Mouse (Mus musculus) E14TG2a.4 (cell line): ENCODE results near the gene Pcca.

Source experiments
- H3K27me3 ChIP-seq: 2 replicates; pipeline ENCODE4 v1.6.1; 2014; ENCODE audit warnings: low read length, control low read depth; ENCODE audit not compliant: insufficient read depth
- H3K36me3 ChIP-seq: 2 replicates; pipeline ENCODE4 v1.6.1; 2014; ENCODE audit warnings: low read length, control low read depth; ENCODE audit not compliant: insufficient read depth
- H3K4me1 ChIP-seq: replicated peaks from 2 replicates; pipeline ENCODE4 v1.6.1; 2014; ENCODE audit warnings: low read depth, low read length, control low read depth
- H3K4me3 ChIP-seq: replicated peaks from 2 replicates; pipeline ENCODE4 v1.5.1; 2014; ENCODE audit warnings: mild to moderate bottlenecking, low read length
- H3K9me3 ChIP-seq: 2 replicates; pipeline ENCODE4 v1.6.1; 2014; ENCODE audit warnings: low read length, control low read depth
- CTCF ChIP-seq: conservative IDR thresholded peaks from 2 replicates; pipeline ENCODE4 v1.5.1; 2014; ENCODE audit warnings: low read length
- NANOG ChIP-seq: IDR thresholded peaks from 2 replicates; pipeline ENCODE4 v1.6.1; 2014; ENCODE audit warnings: borderline replicate concordance, low read length, mixed read lengths
- POU5F1 ChIP-seq: IDR thresholded peaks from 2 replicates; pipeline ENCODE4 v1.6.1; 2014; ENCODE audit warnings: low read length, borderline replicate concordance

Pcca gene

GRCm38 (mm10) chr14:122753278-122753677 is 219.2 kb downstream of the Pcca start:
- no peak overlapping the region for H3K4me3 ChIP-seq
- H3K36me3 ChIP-seq = no peaks in the 10 kb centered on the region
- H3K9me3 ChIP-seq = no peaks in the 10 kb centered on the region
- no peaks in the 10 kb centered on the region for H3K4me1 ChIP-seq
- TF ChIP-seq NANOG (no peak), POU5F1 (no peak), CTCF (no peak)
- no peaks in the 10 kb centered on the region for H3K27me3 ChIP-seq

- TF ChIP-seq POU5F1 = no peak
- no peak for TF ChIP-seq CTCF
- no peak for TF ChIP-seq NANOG
- no peaks in the 10 kb centered on the region for H3K27me3 ChIP-seq
- no peaks in the 10 kb centered on the region for H3K9me3 ChIP-seq
- no peak overlapping the region for H3K4me3 ChIP-seq
- no peaks in the 10 kb centered on the region for H3K36me3 ChIP-seq
- H3K4me1 ChIP-seq = no peaks in the 10 kb centered on the region
Measured at GRCm38 (mm10) chr14:122754311-122754710, 220.2 kb downstream of the Pcca start.

GRCm38 (mm10) chr14:122755559-122755958 is 221.4 kb downstream of the Pcca start:
- no peaks in the 10 kb centered on the region for H3K27me3 ChIP-seq
- no peak overlapping the region for H3K4me3 ChIP-seq
- H3K9me3 ChIP-seq = no peaks in the 10 kb centered on the region
- H3K36me3 ChIP-seq = no peaks in the 10 kb centered on the region
- TF ChIP-seq POU5F1 (no peak), CTCF (no peak), NANOG (no peak)
- no peaks in the 10 kb centered on the region for H3K4me1 ChIP-seq

GRCm38 (mm10) chr14:122756671-122757070 is 222.5 kb downstream of the Pcca start:
- Histone ChIP-seq H3K9me3 (no peaks in the 10 kb centered on the region), H3K27me3 (no peaks in the 10 kb centered on the region), H3K4me3 (no peak overlapping the region), H3K36me3 (no peaks in the 10 kb centered on the region), H3K4me1 (no peaks in the 10 kb centered on the region)
- TF ChIP-seq CTCF = no peak
- no peak for TF ChIP-seq NANOG
- no peak for TF ChIP-seq POU5F1

- H3K4me1 ChIP-seq = no peaks in the 10 kb centered on the region
- H3K9me3 ChIP-seq = no peaks in the 10 kb centered on the region
- H3K36me3 ChIP-seq = no peaks in the 10 kb centered on the region
- H3K4me3 ChIP-seq = no peak overlapping the region
- TF ChIP-seq POU5F1 (no peak), CTCF (no peak), NANOG (no peak)
- H3K27me3 ChIP-seq = no peaks in the 10 kb centered on the region
Measured at GRCm38 (mm10) chr14:122759890-122760289, 225.8 kb downstream of the Pcca start.

GRCm38 (mm10) chr14:122760803-122761202 is 226.7 kb downstream of the Pcca start:
- Histone ChIP-seq H3K4me1 (no peaks in the 10 kb centered on the region), H3K9me3 (no peaks in the 10 kb centered on the region), H3K27me3 (no peaks in the 10 kb centered on the region), H3K4me3 (no peak overlapping the region), H3K36me3 (no peaks in the 10 kb centered on the region)
- TF ChIP-seq CTCF (no peak), POU5F1 (no peak), NANOG (no peak)

- Histone ChIP-seq H3K9me3 (peaks cover 14% of the 10 kb centered on the region), H3K27me3 (no peaks in the 10 kb centered on the region), H3K4me3 (no peak overlapping the region), H3K4me1 (no peaks in the 10 kb centered on the region), H3K36me3 (no peaks in the 10 kb centered on the region)
- no peak for TF ChIP-seq POU5F1
- no peak for TF ChIP-seq NANOG
- no peak for TF ChIP-seq CTCF
Measured at GRCm38 (mm10) chr14:122762603-122763002, 228.5 kb downstream of the Pcca start.

- Histone ChIP-seq H3K4me1 (no peaks in the 10 kb centered on the region), H3K9me3 (peaks cover 27% of the 10 kb centered on the region), H3K27me3 (no peaks in the 10 kb centered on the region), H3K36me3 (no peaks in the 10 kb centered on the region), H3K4me3 (no peak overlapping the region)
- no peak for TF ChIP-seq POU5F1
- TF ChIP-seq NANOG = no peak
- TF ChIP-seq CTCF = no peak
Measured at GRCm38 (mm10) chr14:122765951-122766350, 231.8 kb downstream of the Pcca start.

GRCm38 (mm10) chr14:122766448-122766847 is 232.3 kb downstream of the Pcca start:
- Histone ChIP-seq H3K4me1 (no peaks in the 10 kb centered on the region), H3K9me3 (peaks cover 27% of the 10 kb centered on the region), H3K4me3 (no peak overlapping the region), H3K27me3 (no peaks in the 10 kb centered on the region), H3K36me3 (no peaks in the 10 kb centered on the region)
- TF ChIP-seq POU5F1 (no peak), CTCF (no peak), NANOG (no peak)
